Mouse (Mus musculus) megakaryocyte, embryonic 14.5 days (primary cell): Measurements from ENCODE around the gene Mnd1.

ENCODE experiments used
- FLI1 ChIP-seq: IDR thresholded peaks from 2 replicates; pipeline ENCODE4 v1.6.1; 2012; ENCODE audit warnings: low read length, inconsistent platforms, mixed read lengths
- GATA1 ChIP-seq: IDR thresholded peaks from 3 replicates; pipeline ENCODE4 v1.6.1; 2012; ENCODE audit warnings: mixed read lengths, low read length, inconsistent platforms, borderline replicate concordance

DNA sequence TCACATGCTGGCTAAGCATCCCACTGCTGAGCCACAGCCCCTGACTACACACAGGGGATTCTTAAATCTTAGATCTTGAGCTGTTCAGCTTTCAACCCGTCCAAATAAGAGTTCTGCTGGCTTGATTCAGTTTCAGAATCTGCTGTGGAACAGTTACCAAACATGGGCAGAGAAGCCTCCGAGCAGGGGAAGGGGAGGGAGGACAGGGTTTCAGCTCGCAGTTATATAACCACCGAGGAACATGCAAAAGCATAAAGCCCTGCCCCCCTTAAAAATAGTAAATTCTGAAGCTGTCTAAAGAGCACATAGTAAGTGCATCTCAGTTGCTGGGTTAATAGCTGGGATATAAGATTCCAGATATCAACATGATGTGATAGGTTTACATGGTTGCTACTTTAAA, 80.1 kb downstream of the Mnd1 start:
- TF ChIP-seq GATA1 (no peak), FLI1 (no peak)
